Mouse (Mus musculus): ENCODE measurements at regions not wholly inside any gene's neighbourhood (a gene's known extent, or its start where the extent isn't known, plus 50 kb on each side); places are given as distances from the start of the nearest gene placed in this dataset.
"Not testable (repeated sequence)": the region's sequence is repeated elsewhere in the genome, so short reads cannot be mapped to it uniquely, and the experiment has no call there.

- DNase-seq (ENCODE audit: low read depth): not testable (repeated sequence)
These were observed 455.5 kb downstream of the Plxdc2 start for GRCm38 (mm10) chr2:16811401-16812281.

GRCm38 (mm10) chr2:16820442-16820841 is 464.3 kb downstream of the Plxdc2 start:
- no peak for DNase-seq (ENCODE audit: low read depth)

GRCm38 (mm10) chr2:16824681-16825230 is 468.7 kb downstream of the Plxdc2 start:
- no peak for DNase-seq (ENCODE audit: low read depth)

GRCm38 (mm10) chr2:16827266-16827665 is 471.2 kb downstream of the Plxdc2 start:
- no peak for DNase-seq (ENCODE audit: low read depth)

GRCm38 (mm10) chr2:16835960-16836359 is 479.9 kb downstream of the Plxdc2 start:
- DNase-seq (ENCODE audit: low read depth): no peak

- DNase-seq (ENCODE audit: low read depth): no peak
These were observed 482.6 kb downstream of the Plxdc2 start for GRCm38 (mm10) chr2:16838718-16839117.

- no peak for DNase-seq (ENCODE audit: low read depth)
These were observed 493.8 kb downstream of the Plxdc2 start for GRCm38 (mm10) chr2:16849916-16850315.

- no peak for DNase-seq (ENCODE audit: low read depth)
These were observed 504.0 kb downstream of the Plxdc2 start for GRCm38 (mm10) chr2:16860056-16860455.

GRCm38 (mm10) chr2:16866163-16866852 is 510.2 kb downstream of the Plxdc2 start:
- DNase-seq (ENCODE audit: low read depth): no peak

- not testable (repeated sequence) for DNase-seq (ENCODE audit: low read depth)
These were observed 536.3 kb downstream of the Plxdc2 start for GRCm38 (mm10) chr2:16892381-16892780.

GRCm38 (mm10) chr2:16909246-16910038 is 553.3 kb downstream of the Plxdc2 start:
- no peak for DNase-seq (ENCODE audit: low read depth)

- DNase-seq (ENCODE audit: low read depth): peak; percentile 50
These were observed 558.5 kb downstream of the Plxdc2 start for GRCm38 (mm10) chr2:16914633-16915032.

- DNase-seq (ENCODE audit: low read depth): no peak
These were observed 573.9 kb downstream of the Plxdc2 start for GRCm38 (mm10) chr2:16929974-16930373.

- no peak for DNase-seq (ENCODE audit: low read depth)
These were observed 603.3 kb downstream of the Plxdc2 start for GRCm38 (mm10) chr2:16959432-16959831.

GRCm38 (mm10) chr2:16977380-16977779 is 621.3 kb downstream of the Plxdc2 start:
- no peak for DNase-seq (ENCODE audit: low read depth)

- peak; percentile 7 for DNase-seq (ENCODE audit: low read depth)
These were observed 626.7 kb downstream of the Plxdc2 start for GRCm38 (mm10) chr2:16982823-16983222.

GRCm38 (mm10) chr2:16983583-16984221 is 627.6 kb downstream of the Plxdc2 start:
- no peak for DNase-seq (ENCODE audit: low read depth)
